Mouse (Mus musculus) midbrain, postnatal 0 days (tissue): ENCODE measurements around the gene Pkd1. TPM values are rescaled to one million over a fixed set of nuclear protein-coding genes. Genes with fewer than 3 reads are reported as not detected.

ENCODE experiments used
- ATAC-seq: fragments of 200-750 bp; cut with Nextera tagmentation; 2 replicates; pipeline ENCODE4 v1.8.0; 2017; ENCODE audit warnings: moderate number of reproducible peaks, mild to moderate bottlenecking, moderate TSS enrichment, moderate library complexity; ENCODE audit not compliant: low FRiP score
- DNase-seq: peaks from one replicate; pipeline ENCODE4 v3.0.0-alpha.2; 2015; ENCODE audit warnings: low spot score
- H3K27ac ChIP-seq: fragments of 300-500 bp; sonication (generic); 2 replicates; pipeline ENCODE4 v1.5.1; 2014; ENCODE audit warnings: low read depth, mild to moderate bottlenecking, low read length, mixed read lengths
- H3K27me3 ChIP-seq: fragments of 300-500 bp; sonication (generic); 2 replicates; pipeline ENCODE4 v1.6.1; 2014; ENCODE audit warnings: low read length, control low read depth, mixed read lengths; ENCODE audit not compliant: insufficient read depth
- H3K36me3 ChIP-seq: fragments of 300-500 bp; sonication (generic); 2 replicates; pipeline ENCODE4 v1.6.1; 2014; ENCODE audit warnings: low read length, control low read depth, mixed read lengths; ENCODE audit not compliant: insufficient read depth
- H3K4me1 ChIP-seq: fragments of 300-500 bp; sonication (generic); 2 replicates; pipeline ENCODE4 v1.6.1; 2014; ENCODE audit warnings: mild to moderate bottlenecking, control low read depth, antibody characterized with exemption, low read length, mixed read lengths; ENCODE audit not compliant: insufficient read depth
- H3K4me2 ChIP-seq: fragments of 300-500 bp; sonication (generic); 2 replicates; pipeline ENCODE4 v1.6.1; 2014; ENCODE audit warnings: low read depth, mild to moderate bottlenecking, low read length, mixed read lengths; ENCODE audit not compliant: poor library complexity, severe bottlenecking
- H3K4me3 ChIP-seq: fragments of 300-500 bp; sonication (generic); 2 replicates; pipeline ENCODE4 v1.5.1; 2014; ENCODE audit warnings: low read depth, mild to moderate bottlenecking, low read length, moderate library complexity
- H3K9ac ChIP-seq: fragments of 300-500 bp; sonication (generic); replicated peaks from 2 replicates; pipeline ENCODE4 v1.6.1; 2014; ENCODE audit warnings: mild to moderate bottlenecking, low read length, moderate library complexity, mixed read lengths; ENCODE audit not compliant: poor library complexity, severe bottlenecking
- H3K9me3 ChIP-seq: fragments of 300-500 bp; sonication (generic); 2 replicates; pipeline ENCODE4 v1.6.1; 2016; ENCODE audit warnings: low read length, control low read depth
- CTCF ChIP-seq: IDR thresholded peaks from 2 replicates; pipeline ENCODE4 v1.5.1; 2016; ENCODE audit warnings: antibody characterized with exemption, mild to moderate bottlenecking
- WGBS: fragments of 180-500 bp; shearing (Covaris S2); extraction: QIAGEN DNeasy Blood & Tissue Kit; methylation state at CpG from one replicate; pipeline ENCODE4 v1.1.7; 2014; 5-methylcytosine and 5-hydroxymethylcytosine counted together
- polyA plus RNA-seq: library from polyadenylated mRNA; unstranded; fragments of >200 nt; fragmentation: Nextera tagmentation; extraction: Ambion mirVana; gene quantifications from 2 replicates; pipeline ENCODE4 v1.2.1, GENCODE M21; 2015
- total RNA-seq: library from RNA; depleted of rRNA; stranded (reverse); fragments of >200 nt; gene quantifications from 2 replicates; pipeline ENCODE4 v1.2.3, GENCODE M21; 2014

Gene Pkd1
- total and polyA plus RNA-seq, 2 experiments from 2014 or later: 13.6 to 73.6 TPM

GRCm38 (mm10) chr17:24608874-24609273, 59.2 kb downstream of the Pkd1 start:
- H3K27ac ChIP-seq: no peak overlapping the region
- no peaks in the 10 kb centered on the region for H3K27me3 ChIP-seq
- H3K9ac ChIP-seq: no peak overlapping the region
- ATAC-seq: no peak
- H3K4me3 ChIP-seq: no peak overlapping the region
- no peaks in the 10 kb centered on the region for H3K9me3 ChIP-seq
- no peaks in the 10 kb centered on the region for H3K4me1 ChIP-seq
- WGBS: 96% methylated on average over 8 of the region's 8 CpGs
- H3K4me2 ChIP-seq: no peak overlapping the region
- no peak for DNase-seq
- peaks cover 62% of the 10 kb centered on the region for H3K36me3 ChIP-seq
- no peak for TF ChIP-seq CTCF

- H3K27ac ChIP-seq: no peak overlapping the region
- H3K9ac ChIP-seq: no peak overlapping the region
- H3K9me3 ChIP-seq: no peaks in the 10 kb centered on the region
- no peak overlapping the region for H3K4me3 ChIP-seq
- H3K4me2 ChIP-seq: no peak overlapping the region
- H3K36me3 ChIP-seq: peaks cover 62% of the 10 kb centered on the region
- H3K27me3 ChIP-seq: no peaks in the 10 kb centered on the region
- ATAC-seq (no peak), DNase-seq (no peak)
- no peaks in the 10 kb centered on the region for H3K4me1 ChIP-seq
- 96% methylated on average over 2 of the region's 2 CpGs for WGBS
- TF ChIP-seq CTCF: no peak
These were observed 61.1 kb downstream of the Pkd1 start for GRCm38 (mm10) chr17:24610711-24611110.

GRCm38 (mm10) chr17:24617561-24618194, 68.0 kb downstream of the Pkd1 start:
- no peak for DNase-seq
- 89% methylated on average over 14 of the region's 14 CpGs for WGBS
- H3K27me3 ChIP-seq: no peaks in the 10 kb centered on the region
- no peak overlapping the region for H3K9ac ChIP-seq
- H3K27ac ChIP-seq: no peak overlapping the region
- H3K9me3 ChIP-seq: no peaks in the 10 kb centered on the region
- no peak overlapping the region for H3K4me2 ChIP-seq
- peaks cover 95% of the 10 kb centered on the region for H3K36me3 ChIP-seq
- TF ChIP-seq CTCF: no peak
- no peaks in the 10 kb centered on the region for H3K4me1 ChIP-seq
- no peak overlapping the region for H3K4me3 ChIP-seq
- ATAC-seq: no peak

DNA sequence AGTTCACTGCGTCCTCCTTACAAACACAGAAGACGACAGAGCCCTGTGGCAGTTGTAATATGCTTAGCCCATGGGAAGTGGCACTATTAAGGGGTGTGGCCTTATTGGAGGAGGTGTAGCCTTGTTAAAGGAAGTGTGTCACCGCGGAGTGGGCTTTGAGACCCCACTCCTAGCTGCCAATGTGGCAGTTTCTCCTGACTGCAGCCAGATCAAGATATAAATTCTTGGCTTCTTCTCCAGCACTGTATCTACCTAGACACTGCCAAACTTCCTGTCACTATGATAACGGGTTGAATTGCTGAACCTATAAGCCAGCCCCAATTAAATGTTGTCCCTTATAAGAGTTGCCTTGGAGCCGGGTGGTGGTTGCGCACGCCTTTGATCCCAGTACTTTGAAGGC, 75.8 kb downstream of the Pkd1 start:
- TF ChIP-seq CTCF: no peak
- H3K4me3 ChIP-seq: no peak overlapping the region
- H3K9ac ChIP-seq: no peak overlapping the region
- H3K27ac ChIP-seq: no peak overlapping the region
- 94% methylated on average over 8 of the region's 8 CpGs for WGBS
- H3K4me2 ChIP-seq: no peak overlapping the region
- H3K4me1 ChIP-seq: no peaks in the 10 kb centered on the region
- no peak for ATAC-seq
- H3K36me3 ChIP-seq: peaks cover 83% of the 10 kb centered on the region
- DNase-seq: no peak
- H3K9me3 ChIP-seq: no peaks in the 10 kb centered on the region
- H3K27me3 ChIP-seq: no peaks in the 10 kb centered on the region

- 49% methylated on average over 5 of the region's 5 CpGs for WGBS
- no peak for ATAC-seq
These were observed 79.0 kb downstream of the Pkd1 start for GRCm38 (mm10) chr17:24628646-24629045.

DNA sequence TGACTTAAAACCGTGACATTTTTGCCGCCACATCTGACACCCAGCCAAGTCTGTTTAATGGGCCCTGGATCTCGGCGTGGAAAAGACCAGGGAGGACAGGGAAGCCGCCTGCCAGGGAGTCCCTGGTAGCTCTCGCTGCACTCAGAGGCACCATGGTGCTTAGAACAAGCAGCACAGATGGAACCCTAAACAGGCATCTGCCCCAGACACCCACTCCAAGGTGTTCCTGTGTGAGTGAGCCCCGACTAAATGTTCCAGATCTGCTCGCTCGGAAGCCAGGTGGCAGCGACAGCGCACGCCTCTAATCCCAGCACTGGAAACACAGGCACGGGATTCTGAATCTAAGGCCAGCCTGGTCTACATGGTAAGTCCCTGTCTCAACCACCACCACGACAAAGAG, 80.4 kb downstream of the Pkd1 start:
- no peak for TF ChIP-seq CTCF
- peaks cover 47% of the 10 kb centered on the region for H3K36me3 ChIP-seq
- 88% methylated on average over 14 of the region's 14 CpGs for WGBS
- no peak overlapping the region for H3K4me3 ChIP-seq
- no peaks in the 10 kb centered on the region for H3K4me1 ChIP-seq
- H3K27me3 ChIP-seq: no peaks in the 10 kb centered on the region
- ATAC-seq (no peak), DNase-seq (no peak)
- no peak overlapping the region for H3K4me2 ChIP-seq
- no peak overlapping the region for H3K27ac ChIP-seq
- no peaks in the 10 kb centered on the region for H3K9me3 ChIP-seq
- no peak overlapping the region for H3K9ac ChIP-seq

More at GRCm38 (mm10) chr17:24628646-24629045, 79.0 kb downstream of the Pkd1 start:
- Histone ChIP-seq H3K27ac (no peak overlapping the region), H3K9me3 (no peaks in the 10 kb centered on the region), H3K36me3 (peaks cover 55% of the 10 kb centered on the region), H3K4me1 (no peaks in the 10 kb centered on the region), H3K4me3 (no peak overlapping the region), H3K27me3 (no peaks in the 10 kb centered on the region), H3K4me2 (no peak overlapping the region), H3K9ac (no peak overlapping the region)
- DNase-seq: peak; percentile 47
- peak; percentile 85 for TF ChIP-seq CTCF
